Mouse (Mus musculus) kidney, embryonic 16.5 days (tissue): ENCODE data around the gene Mtmr2. TPM values are rescaled to one million over a fixed set of nuclear protein-coding genes. Genes with fewer than 3 reads are reported as not detected.

Experiments
- polyA plus RNA-seq: library from polyadenylated mRNA; unstranded; fragments of >200 nt; fragmentation: Nextera tagmentation; extraction: Ambion mirVana; gene quantifications from 2 replicates; pipeline ENCODE4 v1.2.1, GENCODE M21; 2015

Gene Mtmr2
- polyA plus RNA-seq, 1 experiment from 2014 or later: 87.7 TPM

Other genes starting within 250 kb of the Mtmr2 start
- 52.2 and 55.3 TPM in 2 replicates for gene Cep57, start 78.7 kb downstream of the Mtmr2 start, polyA plus RNA-seq
- 19.0 and 22.0 TPM in 2 replicates for gene Fam76b, start 79.3 kb downstream of the Mtmr2 start, polyA plus RNA-seq